Mouse (Mus musculus) neural tube, embryonic 11.5 days (tissue): Measurements from ENCODE around the gene Dclre1a. TPM values are rescaled to one million over a fixed set of nuclear protein-coding genes. Genes with fewer than 3 reads are reported as not detected.

Experiments
- ATAC-seq: fragments of 200-750 bp; cut with Nextera tagmentation; 2 replicates; pipeline ENCODE4 v1.8.0; 2017; ENCODE audit warnings: moderate number of reproducible peaks, mild to moderate bottlenecking, moderate TSS enrichment, moderate library complexity; ENCODE audit not compliant: insufficient read depth, low FRiP score, low TSS enrichment
- DNase-seq: peaks from one replicate; pipeline ENCODE4 v3.0.0-alpha.2; 2015; ENCODE audit warnings: low spot score
- H3K27ac ChIP-seq: fragments of 300-500 bp; sonication (generic); 2 replicates; pipeline ENCODE4 v1.5.1; 2014; ENCODE audit warnings: low read depth, mild to moderate bottlenecking, low read length
- H3K27me3 ChIP-seq: fragments of 300-500 bp; sonication (generic); 2 replicates; pipeline ENCODE4 v1.6.1; 2014; ENCODE audit warnings: mild to moderate bottlenecking, low read length, mixed read lengths; ENCODE audit not compliant: control insufficient read depth, insufficient read depth
- H3K36me3 ChIP-seq: fragments of 300-500 bp; sonication (generic); 2 replicates; pipeline ENCODE4 v1.6.1; 2014; ENCODE audit warnings: mild to moderate bottlenecking, low read length, moderate library complexity, mixed read lengths; ENCODE audit not compliant: control insufficient read depth, insufficient read depth
- H3K4me1 ChIP-seq: fragments of 300-500 bp; sonication (generic); 2 replicates; pipeline ENCODE4 v1.6.1; 2014; ENCODE audit warnings: low read length, mixed read lengths; ENCODE audit not compliant: control insufficient read depth, insufficient read depth
- H3K4me2 ChIP-seq: fragments of 300-500 bp; sonication (generic); 2 replicates; pipeline ENCODE4 v1.6.1; 2014; ENCODE audit warnings: low read depth, mild to moderate bottlenecking, moderate library complexity
- H3K4me3 ChIP-seq: fragments of 300-500 bp; sonication (generic); 2 replicates; pipeline ENCODE4 v1.5.1; 2014; ENCODE audit warnings: low read depth, low read length
- H3K9ac ChIP-seq: fragments of 300-500 bp; sonication (generic); 2 replicates; pipeline ENCODE4 v1.6.1; 2014; ENCODE audit warnings: mild to moderate bottlenecking, low read length
- H3K9me3 ChIP-seq: fragments of 300-500 bp; sonication (generic); 2 replicates; pipeline ENCODE4 v1.6.1; 2016; ENCODE audit warnings: low read length; ENCODE audit not compliant: control insufficient read depth
- WGBS: fragments of 180-500 bp; shearing (Covaris S2); extraction: QIAGEN DNeasy Blood & Tissue Kit; methylation state at CpG from one replicate; pipeline ENCODE4 v1.1.7; 2014; 5-methylcytosine and 5-hydroxymethylcytosine counted together
- polyA plus RNA-seq: library from polyadenylated mRNA; unstranded; fragments of >200 nt; fragmentation: Nextera tagmentation; extraction: Ambion mirVana; gene quantifications from 2 replicates; pipeline ENCODE4 v1.2.1, GENCODE M21; 2014

Gene Dclre1a
- polyA plus RNA-seq, 1 experiment from 2014 or later: 16.9 TPM

- Histone ChIP-seq H3K9me3 (no peaks in the 10 kb centered on the region), H3K9ac (no peak overlapping the region), H3K27ac (no peak overlapping the region), H3K4me2 (no peak overlapping the region), H3K27me3 (no peaks in the 10 kb centered on the region), H3K36me3 (no peaks in the 10 kb centered on the region), H3K4me1 (peaks cover 8% of the 10 kb centered on the region; the same call in 1 of the 2 replicates), H3K4me3 (no peak overlapping the region)
- DNase-seq (no peak), ATAC-seq (no peak)
- 53% methylated on average over 13 of the region's 13 CpGs for WGBS
These were observed 63.2 kb downstream of the Dclre1a start for GRCm38 (mm10) chr19:56484630-56485375.

Other genes with a start within 250 kb of the Dclre1a start
- gene Nrap, start 158.2 kb downstream of the Dclre1a start, polyA plus RNA-seq: 0.16 and 0.18 TPM in 2 replicates
- 18.3 and 18.5 TPM in 2 replicates for gene Casp7, start 151.1 kb downstream of the Dclre1a start, polyA plus RNA-seq
- gene Plekhs1, start 86.6 kb downstream of the Dclre1a start, polyA plus RNA-seq: 0.09 TPM in 1 of 2 replicates, not detected in the other
- gene Nhlrc2, start within 50 bp of the Dclre1a start, polyA plus RNA-seq: 12.7 and 13.9 TPM in 2 replicates
- gene Adrb1, start 174.0 kb upstream of the Dclre1a start, polyA plus RNA-seq: 0.20 and 0.31 TPM in 2 replicates